Mouse (Mus musculus): ENCODE results near the gene Gpr25. TPM values are rescaled to one million over a fixed set of nuclear protein-coding genes. Genes with fewer than 3 reads are reported as not detected.
A peak's percentile ranks its signal among the peaks of the same experiment; 100 is the strongest.

The Gpr25 gene
- total RNA-seq, 1 experiment, result not detected

GRCm38 (mm10) chr1:136247393-136247792, 13.3 kb downstream of the Gpr25 start:
- in situ Hi-C loops (cut with MboI; ENCODE audit: low sequenced_read_pairs in 2 of 2, unreplicated experiment in 2 of 2), result no loop called here
- no peak overlapping the region for H3K27ac ChIP-seq (ENCODE audit: insufficient read depth, low read depth, low read length, poor library complexity, severe bottlenecking)
- no peaks in the 10 kb centered on the region for H3K9me3 ChIP-seq (ENCODE audit: control insufficient read depth, insufficient read depth, low read depth, low read length)
- H3K4me3 ChIP-seq (ENCODE audit: insufficient read depth in 1 of 2, low read depth in 1 of 2, low read length in 2 of 2, poor library complexity in 1 of 2, severe bottlenecking in 1 of 2), result no peak overlapping the region
- no peak overlapping the region for H3K9ac ChIP-seq (ENCODE audit: insufficient read depth, low read depth, low read length, poor library complexity, severe bottlenecking)
- no peak for TF ChIP-seq HCFC1 (IDR thresholded peaks at IDR 0.05; ENCODE audit: borderline replicate concordance, insufficient read depth, low read length)
- TF ChIP-seq ZC3H11A (IDR thresholded peaks at IDR 0.05; ENCODE audit: borderline replicate concordance, low read depth, low read length), result no peak
- TF ChIP-seq ZNF384 (IDR thresholded peaks at IDR 0.05; ENCODE audit: low read depth, low read length), result no peak
- no peak for TF ChIP-seq MAFK (IDR thresholded peaks at IDR 0.05; ENCODE audit: insufficient read depth, low read depth, low read length)
- TF ChIP-seq CHD2 (IDR thresholded peaks at IDR 0.05; ENCODE audit: low read depth, low read length), result no peak
- no peaks in the 10 kb centered on the region for H3K4me1 ChIP-seq (ENCODE audit: control insufficient read depth in 2 of 2, insufficient read depth in 2 of 2, low read length in 2 of 2, poor library complexity in 1 of 2)
- DNase-seq (ENCODE audit: low read depth, low spot score), result no peak
- no peaks in the 10 kb centered on the region for H3K36me3 ChIP-seq (ENCODE audit: control insufficient read depth, insufficient read depth, low read length, poor library complexity, severe bottlenecking)

GRCm38 (mm10) chr1:136244469-136244868, 16.2 kb downstream of the Gpr25 start:
- no peaks in the 10 kb centered on the region for H3K4me1 ChIP-seq (ENCODE audit: control insufficient read depth in 2 of 2, insufficient read depth in 2 of 2, low read length in 2 of 2, poor library complexity in 1 of 2)
- no peak overlapping the region for H3K27ac ChIP-seq (ENCODE audit: insufficient read depth, low read depth, low read length, poor library complexity, severe bottlenecking)
- TF ChIP-seq CHD2 (IDR thresholded peaks at IDR 0.05; ENCODE audit: low read depth, low read length) (no peak), ZNF384 (IDR thresholded peaks at IDR 0.05; ENCODE audit: low read depth, low read length) (no peak), MAFK (IDR thresholded peaks at IDR 0.05; ENCODE audit: insufficient read depth, low read depth, low read length) (no peak), HCFC1 (IDR thresholded peaks at IDR 0.05; ENCODE audit: borderline replicate concordance, insufficient read depth, low read length) (no peak), ZC3H11A (IDR thresholded peaks at IDR 0.05; ENCODE audit: borderline replicate concordance, low read depth, low read length) (no peak)
- H3K9me3 ChIP-seq (ENCODE audit: control insufficient read depth, insufficient read depth, low read depth, low read length), result no peaks in the 10 kb centered on the region
- no peak overlapping the region for H3K4me3 ChIP-seq (ENCODE audit: insufficient read depth in 1 of 2, low read depth in 1 of 2, low read length in 2 of 2, poor library complexity in 1 of 2, severe bottlenecking in 1 of 2)
- no peaks in the 10 kb centered on the region for H3K36me3 ChIP-seq (ENCODE audit: control insufficient read depth, insufficient read depth, low read length, poor library complexity, severe bottlenecking)
- H3K9ac ChIP-seq (ENCODE audit: insufficient read depth, low read depth, low read length, poor library complexity, severe bottlenecking), result no peak overlapping the region
- DNase-seq (ENCODE audit: low read depth, low spot score), result no peak
- in situ Hi-C loops (cut with MboI; ENCODE audit: low sequenced_read_pairs in 2 of 2, unreplicated experiment in 2 of 2), result no loop called here

GRCm38 (mm10) chr1:136241801-136242200, 18.9 kb downstream of the Gpr25 start:
- Histone ChIP-seq H3K4me3 (ENCODE audit: insufficient read depth in 1 of 2, low read depth in 1 of 2, low read length in 2 of 2, poor library complexity in 1 of 2, severe bottlenecking in 1 of 2) (no peak overlapping the region), H3K27ac (ENCODE audit: insufficient read depth, low read depth, low read length, poor library complexity, severe bottlenecking) (no peak overlapping the region), H3K4me1 (ENCODE audit: control insufficient read depth in 2 of 2, insufficient read depth in 2 of 2, low read length in 2 of 2, poor library complexity in 1 of 2) (no peaks in the 10 kb centered on the region), H3K9ac (ENCODE audit: insufficient read depth, low read depth, low read length, poor library complexity, severe bottlenecking) (no peak overlapping the region), H3K9me3 (ENCODE audit: control insufficient read depth, insufficient read depth, low read depth, low read length) (no peaks in the 10 kb centered on the region), H3K36me3 (ENCODE audit: control insufficient read depth, insufficient read depth, low read length, poor library complexity, severe bottlenecking) (no peaks in the 10 kb centered on the region)
- in situ Hi-C loops (cut with MboI; ENCODE audit: low sequenced_read_pairs in 2 of 2, unreplicated experiment in 2 of 2), result no loop called here
- DNase-seq (ENCODE audit: low read depth, low spot score), result no peak
- TF ChIP-seq CHD2 (IDR thresholded peaks at IDR 0.05; ENCODE audit: low read depth, low read length) (no peak), ZC3H11A (IDR thresholded peaks at IDR 0.05; ENCODE audit: borderline replicate concordance, low read depth, low read length) (no peak), MAFK (IDR thresholded peaks at IDR 0.05; ENCODE audit: insufficient read depth, low read depth, low read length) (no peak), ZNF384 (IDR thresholded peaks at IDR 0.05; ENCODE audit: low read depth, low read length) (no peak)

- in situ Hi-C loops (cut with MboI; ENCODE audit: low sequenced_read_pairs in 2 of 2, unreplicated experiment in 2 of 2), result no loop called here
- Histone ChIP-seq H3K36me3 (ENCODE audit: control insufficient read depth, insufficient read depth, low read length, poor library complexity, severe bottlenecking) (no peaks in the 10 kb centered on the region), H3K4me1 (ENCODE audit: control insufficient read depth in 2 of 2, insufficient read depth in 2 of 2, low read length in 2 of 2, poor library complexity in 1 of 2) (0 out of 4 replicates have a peak, but pooled peaks cover 0 to 2% of the 10 kb centered on the region in 2 experiments), H3K27ac (ENCODE audit: insufficient read depth, low read depth, low read length, poor library complexity, severe bottlenecking) (no peak overlapping the region), H3K9ac (ENCODE audit: insufficient read depth, low read depth, low read length, poor library complexity, severe bottlenecking) (no peak overlapping the region), H3K9me3 (ENCODE audit: control insufficient read depth, insufficient read depth, low read depth, low read length) (no peaks in the 10 kb centered on the region), H3K4me3 (ENCODE audit: insufficient read depth in 1 of 2, low read depth in 1 of 2, low read length in 2 of 2, poor library complexity in 1 of 2, severe bottlenecking in 1 of 2) (no peak overlapping the region)
- TF ChIP-seq ZNF384 (IDR thresholded peaks at IDR 0.05; ENCODE audit: low read depth, low read length) (no peak), CHD2 (IDR thresholded peaks at IDR 0.05; ENCODE audit: low read depth, low read length) (no peak), MAFK (IDR thresholded peaks at IDR 0.05; ENCODE audit: insufficient read depth, low read depth, low read length) (no peak), HCFC1 (IDR thresholded peaks at IDR 0.05; ENCODE audit: borderline replicate concordance, insufficient read depth, low read length) (no peak), ZC3H11A (IDR thresholded peaks at IDR 0.05; ENCODE audit: borderline replicate concordance, low read depth, low read length) (no peak)
- no peak for DNase-seq (ENCODE audit: low read depth, low spot score)
These were observed 22.2 kb downstream of the Gpr25 start for GRCm38 (mm10) chr1:136238495-136238894.

- Histone ChIP-seq H3K27ac (ENCODE audit: insufficient read depth, low read depth, low read length, poor library complexity, severe bottlenecking) (no peak overlapping the region), H3K4me1 (ENCODE audit: control insufficient read depth in 2 of 2, insufficient read depth in 2 of 2, low read length in 2 of 2, poor library complexity in 1 of 2) (peaks cover 7 to 18% of the 10 kb centered on the region in 2 experiments; a peak in 3 of 4 replicates), H3K36me3 (ENCODE audit: control insufficient read depth, insufficient read depth, low read length, poor library complexity, severe bottlenecking) (no peaks in the 10 kb centered on the region), H3K4me3 (ENCODE audit: insufficient read depth in 1 of 2, low read depth in 1 of 2, low read length in 2 of 2, poor library complexity in 1 of 2, severe bottlenecking in 1 of 2) (peak overlapping the region; percentile 63 to 78), H3K9ac (ENCODE audit: insufficient read depth, low read depth, low read length, poor library complexity, severe bottlenecking) (peak overlapping the region; percentile 86), H3K9me3 (ENCODE audit: control insufficient read depth, insufficient read depth, low read depth, low read length) (no peaks in the 10 kb centered on the region)
- no peak for DNase-seq (ENCODE audit: low read depth, low spot score)
- in situ Hi-C loops (cut with MboI; ENCODE audit: low sequenced_read_pairs in 2 of 2, unreplicated experiment in 2 of 2), result no loop called here
- TF ChIP-seq MAFK (IDR thresholded peaks at IDR 0.05; ENCODE audit: insufficient read depth, low read depth, low read length), result no peak
- TF ChIP-seq HCFC1 (IDR thresholded peaks at IDR 0.05; ENCODE audit: borderline replicate concordance, insufficient read depth, low read length), result no peak
- no peak for TF ChIP-seq ZNF384 (IDR thresholded peaks at IDR 0.05; ENCODE audit: low read depth, low read length)
- no peak for TF ChIP-seq ZC3H11A (IDR thresholded peaks at IDR 0.05; ENCODE audit: borderline replicate concordance, low read depth, low read length)
- no peak for TF ChIP-seq CHD2 (IDR thresholded peaks at IDR 0.05; ENCODE audit: low read depth, low read length)
These were observed 26.0 kb downstream of the Gpr25 start for GRCm38 (mm10) chr1:136234595-136235092.

All from ES-E14 (cell line).